Mouse (Mus musculus): ENCODE data around the gene Cluap1.

The Cluap1 gene

GRCm38 (mm10) chr16:3908537-3909111, at the start of gene Cluap1, which contains the start of gene 1700037C18Rik:
Gene Cluap1, plus strand, starts transcription at chr16:3908801.
Gene 1700037C18Rik, minus strand, starts transcription at chr16:3908689.
- DNase-seq (ENCODE audit: low read depth) = peak; percentile 96

GRCm38 (mm10) chr16:3859254-3859653, 49.3 kb upstream of the Cluap1 start:
- DNase-seq (ENCODE audit: low read depth) = no peak

DNA sequence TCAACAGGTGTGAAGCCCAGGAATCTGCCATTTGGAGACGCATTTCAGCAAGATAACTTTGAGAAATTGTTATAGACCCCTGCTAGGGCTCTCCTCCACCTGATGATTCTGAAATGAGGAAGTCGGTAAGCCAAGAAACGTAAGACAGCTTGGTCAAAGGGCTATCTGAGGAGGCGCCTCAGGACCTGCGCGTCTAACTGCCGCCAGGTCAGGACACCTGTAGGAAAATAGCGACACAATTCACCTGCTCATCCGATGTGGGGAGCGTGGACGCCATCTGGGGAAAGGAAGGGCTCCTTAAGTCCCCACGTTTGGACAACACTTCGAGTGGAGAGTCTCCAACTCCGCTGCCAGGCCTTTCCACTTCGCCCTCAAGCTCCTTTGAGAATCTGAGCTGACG, 36.8 kb upstream of the Cluap1 start:
- no peak for DNase-seq (ENCODE audit: low read depth)

GRCm38 (mm10) chr16:3872216-3873047, 36.2 kb upstream of the Cluap1 start, which contains the start of gene Naa60:
Gene Naa60, plus strand, starts transcription at chr16:3872375.
- DNase-seq (ENCODE audit: low read depth) = peak; percentile 74

DNA sequence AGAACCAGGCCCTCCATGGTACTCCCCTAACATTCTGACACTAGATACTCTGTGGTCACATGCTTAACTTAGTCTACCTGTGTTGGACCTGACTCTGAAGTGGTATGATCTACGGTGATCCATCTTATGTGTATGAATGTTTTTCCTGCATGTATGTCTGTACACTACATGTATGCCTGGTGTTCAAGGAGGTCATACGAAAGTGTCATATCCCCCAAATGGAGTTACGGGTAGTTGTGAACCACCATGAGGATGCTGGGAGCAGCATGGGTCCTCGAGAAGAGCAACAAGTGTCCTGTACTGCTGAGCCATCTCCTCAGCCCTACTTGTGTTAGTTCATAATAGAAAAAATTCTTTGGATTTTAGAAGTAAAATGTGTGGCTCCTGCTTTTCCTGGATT, 32.3 kb upstream of the Cluap1 start:
- DNase-seq (ENCODE audit: low read depth) = peak; percentile 7

- peak; percentile 96 for DNase-seq (ENCODE audit: low read depth)
These were observed 24.2 kb upstream of the Cluap1 start, which contains the start of the genes Zfp597 and Gm20695 for GRCm38 (mm10) chr16:3884201-3885064. Gene Zfp597, minus strand, starts transcription at chr16:3884561. Gene Gm20695, plus strand, starts transcription at chr16:3884648.

GRCm38 (mm10) chr16:3885065-3885670, 23.4 kb upstream of the Cluap1 start:
- DNase-seq (ENCODE audit: low read depth) = peak; percentile 7

- DNase-seq (ENCODE audit: low read depth) = no peak
These were observed 16.8 kb upstream of the Cluap1 start for GRCm38 (mm10) chr16:3891621-3892295.

DNA sequence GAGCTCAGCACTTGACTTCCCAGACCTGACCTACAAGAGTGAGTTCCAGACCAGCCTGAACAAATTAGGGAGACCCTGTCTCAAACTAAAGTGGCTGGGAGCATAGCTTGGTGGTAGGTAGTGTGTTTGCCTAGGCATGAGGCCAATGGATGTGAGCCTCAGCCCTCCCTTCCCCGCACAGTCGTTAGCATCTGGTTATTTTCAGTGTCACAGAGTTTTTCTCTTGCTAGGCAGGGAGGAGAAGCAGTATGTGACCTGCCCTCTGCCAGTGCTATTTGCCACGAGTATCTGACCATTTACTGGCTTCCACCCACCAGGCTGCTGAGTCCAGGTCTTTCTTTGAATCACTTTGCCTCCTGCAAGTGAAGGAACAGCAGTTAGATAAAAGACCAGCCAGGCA, 14.9 kb upstream of the Cluap1 start:
- no peak for DNase-seq (ENCODE audit: low read depth)

DNA sequence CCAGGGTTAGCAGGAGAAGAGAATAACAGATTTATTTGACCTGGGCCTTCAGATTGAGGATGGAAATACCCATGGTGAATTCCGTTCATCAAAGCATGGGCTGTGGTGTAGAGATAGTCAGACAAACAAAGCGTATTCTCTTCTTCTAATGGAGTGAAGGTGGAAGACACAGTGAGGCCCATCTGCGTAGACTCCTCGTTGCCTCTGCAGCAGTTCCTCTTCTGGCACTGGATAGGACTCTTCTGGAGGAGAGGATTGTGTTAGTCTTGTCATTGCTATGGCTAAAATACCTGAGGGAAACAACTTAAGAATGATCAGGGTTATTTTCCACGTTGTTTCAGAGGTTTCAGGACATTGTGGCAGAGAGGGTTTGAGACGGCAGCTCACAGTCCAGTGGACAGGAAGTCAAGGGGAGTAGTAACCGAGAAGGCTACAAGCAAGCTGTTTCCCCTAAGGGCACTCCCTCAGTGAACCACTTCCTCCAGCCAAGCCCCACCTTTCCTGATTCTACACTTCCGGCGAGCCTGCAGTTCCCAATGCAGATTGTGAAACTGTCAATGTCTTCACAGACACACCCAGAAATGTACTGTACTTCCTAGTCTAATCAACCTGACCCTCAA, 13.3 kb upstream of the Cluap1 start:
- DNase-seq (ENCODE audit: low read depth) = no peak

- DNase-seq (ENCODE audit: low read depth) = no peak
These were observed 12.6 kb upstream of the Cluap1 start for GRCm38 (mm10) chr16:3896046-3896445.

GRCm38 (mm10) chr16:3896553-3896952, 12.0 kb upstream of the Cluap1 start:
- DNase-seq (ENCODE audit: low read depth) = no peak

GRCm38 (mm10) chr16:3907471-3907870, 1.1 kb upstream of the Cluap1 start:
- no peak for DNase-seq (ENCODE audit: low read depth)

DNA sequence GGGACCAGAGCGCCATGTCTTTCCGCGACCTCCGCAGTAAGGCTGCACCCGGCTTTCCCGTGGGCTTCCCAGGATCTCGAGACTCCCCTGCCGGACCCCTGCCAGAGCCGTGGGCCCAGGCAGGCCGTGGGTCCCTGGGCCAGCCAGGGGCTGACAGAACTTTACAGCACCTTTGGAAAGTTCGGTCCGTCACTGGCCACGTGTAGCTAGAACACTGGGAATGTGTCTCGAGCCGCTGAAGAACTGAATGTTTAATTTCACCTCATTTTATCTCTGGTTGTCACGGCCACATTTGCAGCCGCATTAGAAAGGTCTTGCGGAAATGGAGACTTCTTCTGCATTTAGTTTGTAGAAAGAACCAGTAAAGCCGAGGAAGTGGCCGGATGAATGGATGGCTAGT, 517 bp downstream of the Cluap1 start:
- DNase-seq (ENCODE audit: low read depth) = no peak

DNA sequence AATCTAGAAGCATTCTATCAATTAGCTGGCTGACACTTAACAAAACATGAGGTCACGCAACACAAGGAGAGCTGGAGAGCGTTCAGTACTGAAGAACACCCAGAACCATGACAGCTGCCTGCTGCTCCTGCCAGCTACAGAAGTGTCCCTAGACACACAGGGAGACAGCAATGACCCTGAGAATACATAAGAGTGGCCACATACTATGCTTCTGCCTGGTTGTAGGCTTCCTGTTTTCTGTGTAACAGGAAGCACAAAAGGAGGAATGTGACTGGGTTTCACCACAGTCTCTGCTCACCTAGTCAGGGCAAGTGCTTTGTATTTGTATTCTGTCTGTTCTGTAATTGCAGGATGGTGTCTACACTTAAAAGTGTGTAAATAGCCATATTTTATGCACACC, 12.2 kb downstream of the Cluap1 start:
- DNase-seq (ENCODE audit: low read depth) = no peak

- peak; percentile 8 for DNase-seq (ENCODE audit: low read depth)
These were observed 14.9 kb downstream of the Cluap1 start for GRCm38 (mm10) chr16:3923515-3923914.

GRCm38 (mm10) chr16:3923966-3924365, 15.4 kb downstream of the Cluap1 start:
- DNase-seq (ENCODE audit: low read depth) = peak; percentile 88

DNA sequence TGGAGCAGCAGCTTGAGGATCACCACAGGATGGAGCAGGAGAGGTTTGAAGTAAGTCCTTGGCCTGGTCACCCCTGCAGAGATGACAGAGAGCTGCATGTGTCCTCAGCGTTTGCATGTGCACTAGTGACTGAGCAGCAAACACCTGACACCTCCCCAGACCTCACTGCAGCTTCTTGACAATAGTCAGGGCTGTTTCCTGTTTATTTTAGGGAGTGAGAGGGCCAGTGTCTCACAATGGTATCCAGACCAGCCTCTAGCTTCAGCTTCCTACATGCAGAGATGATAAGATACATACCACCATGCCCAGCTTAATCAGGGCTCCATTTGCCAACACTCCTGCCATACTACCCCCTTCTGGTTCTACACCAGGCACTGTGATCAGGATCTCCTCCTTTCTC, 20.0 kb downstream of the Cluap1 start:
- DNase-seq (ENCODE audit: low read depth) = no peak

DNA sequence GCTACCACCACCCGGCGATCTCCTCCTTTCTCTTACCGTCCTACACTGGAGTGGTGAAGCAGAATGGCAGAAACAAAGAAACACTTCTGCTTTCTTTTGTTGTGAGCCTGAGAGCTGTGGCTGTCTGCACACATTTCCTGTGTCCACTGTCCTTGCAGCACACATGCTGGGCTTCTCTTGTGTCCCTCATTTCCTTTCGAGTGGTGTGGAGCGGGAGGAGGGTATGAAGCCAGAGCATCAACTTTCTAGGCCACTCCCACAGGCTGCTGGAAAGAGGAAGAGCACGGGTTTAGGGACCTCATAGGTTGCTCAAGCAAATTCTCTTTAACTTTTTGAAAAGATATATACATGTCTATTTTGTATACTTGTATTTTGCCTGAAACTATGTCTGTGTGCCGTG, 20.6 kb downstream of the Cluap1 start:
- DNase-seq (ENCODE audit: low read depth) = no peak

- peak; percentile 56 for DNase-seq (ENCODE audit: low read depth)
These were observed 24.9 kb downstream of the Cluap1 start for GRCm38 (mm10) chr16:3933536-3933935.

DNA sequence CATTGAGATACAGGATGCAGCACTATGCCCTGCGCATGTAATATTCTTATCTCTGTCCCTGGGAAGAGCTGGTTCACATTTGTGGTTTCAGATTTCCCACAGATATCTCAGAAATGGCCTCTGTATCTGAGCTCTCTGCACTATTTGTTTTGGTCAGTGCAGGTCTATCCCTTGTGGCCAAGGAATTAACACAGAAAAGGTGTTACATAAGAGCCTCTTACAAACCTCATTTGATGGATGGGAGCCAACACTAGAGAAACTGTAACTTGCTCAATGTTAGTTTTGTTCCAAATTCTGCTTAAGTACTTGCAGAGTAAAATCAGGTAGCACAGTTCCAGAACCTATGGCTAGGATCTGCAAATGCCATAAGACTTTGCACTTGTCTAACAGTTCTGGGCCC, 25.5 kb downstream of the Cluap1 start:
- DNase-seq (ENCODE audit: low read depth) = peak; percentile 80

All from NIH3T3 (cell line).